Mouse (Mus musculus): ENCODE results near the gene Rasal2.

GRCm38 (mm10) chr1:157119168-157119567 is 293.2 kb downstream of the Rasal2 start:
- TF ChIP-seq TAL1 (IDR thresholded peaks at IDR 0.05; ENCODE audit: low read length) (no peak), GATA1 (IDR thresholded peaks at IDR 0.05; ENCODE audit: low read length) (no peak)

Measured in erythroblast, embryonic 14.5 days (primary cell).